10 mouse cellular contexts compared by ENCODE assay signal in genomic region chr7:134471286-134471685, GRCm38 (mm10).
DNase-seq lines count a peak whose midpoint lies in the region; ATAC-seq lines count a peak whose summit lies in the region.
"Had no signal": no experiment of that assay in that cellular context is flagged by ENCODE, and none has a peak within 500 bp of the region (broad histone marks: within the 10 kb centered on the region; RNA-seq: fewer than 3 reads in every experiment).

No protein-coding gene starts in this region.

- H3K27me3 ChIP-seq in intestine, embryonic 16.5 days (replicated peaks; ENCODE audit: control insufficient read depth, insufficient read depth, low read length), result no peaks in the 10 kb centered on the region
- H3K27me3 ChIP-seq: heart, embryonic 13.5 days; liver, embryonic 15.5 days had no signal

- whole genome bisulfite sequencing in intestine, embryonic 16.5 days, result 31% methylated on average over 2 of the region's 2 CpGs

- H3K36me3 ChIP-seq in intestine, embryonic 16.5 days (ENCODE audit: control insufficient read depth, insufficient read depth, low read length), result no peaks in the 10 kb centered on the region
- H3K36me3 ChIP-seq: heart, embryonic 13.5 days; liver, embryonic 15.5 days had no signal

- no peaks in the 10 kb centered on the region for H3K4me1 ChIP-seq in intestine, embryonic 16.5 days (ENCODE audit: control insufficient read depth, insufficient read depth, low read length)
- H3K4me1 ChIP-seq: heart, embryonic 13.5 days; liver, embryonic 15.5 days had no signal

- ATAC-seq in intestine, embryonic 16.5 days, result no peak

- peak; percentile 42 for DNase-seq in heart, postnatal 4 days
- no peak for DNase-seq in heart, adult 9 months (ENCODE audit: low spot score in 2 of 2)
- DNase-seq in 3T3-L1 (ENCODE audit: low read depth, low spot score), result peak; percentile 40
- peak; percentile 30 for DNase-seq in adrenal gland, adult 2 months
- peak; percentile 6 for DNase-seq in hindlimb bud, embryonic 11.5 days (ENCODE audit: extremely low spot score, low read depth, low spot score)
- peak; percentile 55 for DNase-seq in retina, postnatal 1 day
- no peak for DNase-seq in ovary, postnatal 36 days (ENCODE audit: low spot score)

- H3K4me3 ChIP-seq in intestine, embryonic 16.5 days (ENCODE audit: low read length), result no peak overlapping the region
- H3K4me3 ChIP-seq: heart, embryonic 13.5 days; liver, embryonic 15.5 days had no signal

- no peak overlapping the region for H3K27ac ChIP-seq in intestine, embryonic 16.5 days (ENCODE audit: low read length)
- H3K27ac ChIP-seq: heart, embryonic 13.5 days; liver, embryonic 15.5 days had no signal

- H3K9ac ChIP-seq in intestine, embryonic 16.5 days (ENCODE audit: low read depth, low read length), result no peak overlapping the region
- H3K9ac ChIP-seq: heart, embryonic 13.5 days; liver, embryonic 15.5 days had no signal

- no peak overlapping the region for H3K4me2 ChIP-seq in intestine, embryonic 16.5 days (ENCODE audit: low read depth, low read length)
- H3K4me2 ChIP-seq: heart, embryonic 13.5 days; liver, embryonic 15.5 days had no signal

- H3K9me3 ChIP-seq in intestine, embryonic 16.5 days (ENCODE audit: control insufficient read depth, low read length), result no peaks in the 10 kb centered on the region
- H3K9me3 ChIP-seq: heart, embryonic 13.5 days; liver, embryonic 15.5 days had no signal

Comparison
In these comparisons a context has a peak if more than half of its experiments do, and no peak if none do; other contexts are left out.
1. DNase-seq: peak in heart, postnatal 4 days (single experiment), 3T3-L1 (single experiment), adrenal gland, adult 2 months (single experiment), hindlimb bud, embryonic 11.5 days (single experiment) and retina, postnatal 1 day (single experiment); none in heart, adult 9 months (0 of 2) and ovary, postnatal 36 days (single experiment).